Mouse (Mus musculus): ENCODE results near the gene Dnaaf2.
"Not testable (repeated sequence)": the region's sequence is repeated elsewhere in the genome, so short reads cannot be mapped to it uniquely, and the experiment has no call there.

The Dnaaf2 gene

GRCm38 (mm10) chr12:69164904-69165303 is 33.3 kb downstream of the Dnaaf2 start:
- no peak for ATAC-seq (ENCODE audit: low TSS enrichment)

DNA sequence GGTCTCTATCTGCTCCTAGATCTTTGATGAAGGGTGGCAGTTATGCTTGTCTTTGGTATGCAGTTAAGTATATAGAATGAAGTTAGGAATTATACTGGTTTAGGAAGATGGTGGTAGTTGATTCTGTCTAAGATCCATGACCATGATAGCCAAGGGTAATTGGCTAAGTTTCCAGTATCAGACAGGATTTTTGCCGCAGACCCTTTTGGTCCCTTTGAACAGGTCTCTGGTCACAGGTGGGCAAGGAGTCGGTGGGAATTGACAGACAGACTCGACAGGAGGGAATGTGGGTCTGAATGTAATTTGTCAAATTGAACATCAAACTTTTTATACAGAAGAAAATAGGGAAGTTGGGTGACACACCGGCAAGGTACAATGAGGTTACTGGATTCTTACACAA is 34.6 kb downstream of the Dnaaf2 start:
- ATAC-seq (ENCODE audit: low TSS enrichment): not testable (repeated sequence)

DNA sequence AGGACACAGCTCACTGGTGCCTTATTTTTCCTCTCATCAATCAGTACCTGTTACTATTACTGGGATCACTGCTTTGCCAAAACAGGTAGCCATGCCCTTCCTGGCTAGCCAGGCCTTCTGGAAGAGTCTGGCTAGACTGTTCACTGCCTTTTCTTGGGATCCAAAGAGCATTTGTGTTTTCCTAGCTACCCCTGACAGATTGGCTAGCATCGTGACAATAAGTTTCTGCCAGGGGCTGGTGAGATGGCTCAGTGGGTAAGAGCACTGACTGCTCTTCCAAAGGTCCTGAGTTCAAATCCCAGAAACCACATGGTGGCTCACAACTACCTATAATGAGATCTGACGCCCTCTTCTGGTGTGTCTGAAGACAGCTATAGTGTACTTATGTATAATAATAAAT is 37.6 kb downstream of the Dnaaf2 start:
- not testable (repeated sequence) for ATAC-seq (ENCODE audit: low TSS enrichment)

GRCm38 (mm10) chr12:69159578-69159940 is 38.7 kb downstream of the Dnaaf2 start:
- peak; percentile 8; the same call in 1 of the 2 replicates for ATAC-seq (ENCODE audit: low TSS enrichment)

DNA sequence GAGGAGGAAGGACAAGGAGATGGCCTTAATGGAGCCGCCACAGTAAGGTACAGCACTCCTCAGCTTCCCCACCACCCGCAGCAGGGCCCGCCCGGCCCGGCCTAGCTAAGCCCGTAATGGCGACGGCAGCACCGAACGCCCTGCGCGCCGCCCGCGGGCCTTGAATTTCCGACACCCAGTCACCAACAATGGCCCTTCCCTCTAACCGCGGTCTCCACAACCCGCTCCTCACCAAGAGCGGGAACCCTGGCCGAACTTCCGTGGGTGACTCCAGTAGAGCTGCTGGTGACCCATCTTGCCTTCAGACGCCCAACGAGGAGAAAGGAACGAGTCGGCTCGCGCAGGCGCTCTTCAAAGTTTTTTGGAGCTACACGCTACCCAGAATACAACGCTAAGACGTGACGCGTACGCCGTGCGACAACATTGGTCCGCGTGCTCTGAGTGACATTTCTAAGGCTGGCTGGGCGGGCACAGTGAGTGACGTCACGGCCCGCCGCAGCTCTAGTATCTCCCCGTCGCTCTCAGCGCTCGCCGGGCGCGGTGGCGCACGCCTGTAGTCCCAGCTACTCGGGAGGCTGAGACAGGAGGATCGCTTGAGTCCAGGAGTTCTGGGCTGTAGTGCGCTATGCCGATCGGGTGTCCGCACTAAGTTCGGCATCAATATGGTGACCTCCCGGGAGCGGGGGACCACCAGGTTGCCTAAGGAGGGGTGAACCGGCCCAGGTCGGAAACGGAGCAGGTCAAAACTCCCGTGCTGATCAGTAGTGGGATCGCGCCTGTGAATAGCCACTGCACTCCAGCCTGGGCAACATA is 39.3 kb downstream of the Dnaaf2 start, which contains the start of gene Rps29:
Gene Rps29 (minus strand): TSS at position 422 of the 813 bp plus-strand sequence.
- ATAC-seq (ENCODE audit: low TSS enrichment): peak; percentile 97

- ATAC-seq (ENCODE audit: low TSS enrichment): 0 out of 2 replicates have a peak, but pooled peaks have one; percentile 0
Observed at GRCm38 (mm10) chr12:69158366-69158764, 39.9 kb downstream of the Dnaaf2 start.

DNA sequence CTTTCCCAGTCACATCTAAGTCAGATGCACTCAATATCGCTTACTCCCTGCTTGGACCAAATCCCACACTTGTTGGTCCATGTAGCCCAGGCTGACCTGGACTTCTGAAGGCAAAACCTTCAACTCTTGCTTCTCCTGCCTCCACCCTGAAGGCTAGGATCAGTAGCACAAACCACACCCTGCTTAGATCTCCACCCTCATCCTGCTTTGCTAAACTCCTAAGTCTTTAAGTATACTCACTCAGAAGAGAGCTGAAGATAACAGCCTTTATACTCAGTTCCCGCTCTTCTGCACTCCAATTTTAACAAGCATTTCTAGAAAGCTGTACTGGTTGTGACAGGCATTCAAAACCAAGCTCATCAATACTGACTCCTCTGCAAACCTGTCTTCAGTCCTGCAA is 41.1 kb downstream of the Dnaaf2 start:
- ATAC-seq (ENCODE audit: low TSS enrichment): no peak

GRCm38 (mm10) chr12:69156436-69156835 is 41.8 kb downstream of the Dnaaf2 start:
- no peak for ATAC-seq (ENCODE audit: low TSS enrichment)

DNA sequence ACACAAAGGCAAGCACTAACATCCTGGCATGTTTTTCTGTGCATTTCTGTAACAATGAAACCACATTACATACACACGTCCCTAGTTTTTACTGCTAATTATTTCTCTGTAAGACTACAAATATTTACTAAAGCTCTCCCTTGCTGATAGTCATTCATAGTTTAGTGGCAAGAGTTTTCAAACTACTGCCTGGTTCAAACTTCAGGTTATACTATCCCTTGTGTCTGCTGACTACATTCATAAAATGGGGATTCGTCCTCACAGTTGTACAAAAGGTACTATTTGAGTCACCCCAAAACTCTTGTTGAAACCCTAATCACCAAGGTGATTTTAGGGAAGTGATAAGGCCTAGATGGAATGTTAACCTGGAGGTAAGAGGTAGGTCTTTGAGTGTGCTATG is 42.3 kb downstream of the Dnaaf2 start:
- ATAC-seq (ENCODE audit: low TSS enrichment): no peak

DNA sequence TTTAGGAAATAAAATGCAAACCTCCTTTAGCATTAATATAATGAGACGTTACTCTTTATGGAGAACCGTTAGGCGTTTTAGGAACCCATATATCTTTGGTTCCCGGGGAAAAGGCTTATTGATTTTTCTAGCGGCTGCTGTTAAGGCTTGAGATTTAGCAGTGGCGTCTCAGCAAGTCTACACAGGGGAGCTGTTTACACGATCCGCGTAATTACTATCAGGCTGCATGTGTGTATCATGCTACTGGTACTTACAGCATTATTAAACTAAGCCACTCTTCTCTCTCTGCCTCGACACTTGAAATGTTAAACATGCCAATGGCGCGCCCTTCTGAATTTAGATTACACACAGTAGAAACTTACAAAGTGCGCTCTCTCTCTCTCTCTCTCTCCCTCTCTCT is 48.2 kb downstream of the Dnaaf2 start:
- no peak for ATAC-seq (ENCODE audit: low TSS enrichment)

DNA sequence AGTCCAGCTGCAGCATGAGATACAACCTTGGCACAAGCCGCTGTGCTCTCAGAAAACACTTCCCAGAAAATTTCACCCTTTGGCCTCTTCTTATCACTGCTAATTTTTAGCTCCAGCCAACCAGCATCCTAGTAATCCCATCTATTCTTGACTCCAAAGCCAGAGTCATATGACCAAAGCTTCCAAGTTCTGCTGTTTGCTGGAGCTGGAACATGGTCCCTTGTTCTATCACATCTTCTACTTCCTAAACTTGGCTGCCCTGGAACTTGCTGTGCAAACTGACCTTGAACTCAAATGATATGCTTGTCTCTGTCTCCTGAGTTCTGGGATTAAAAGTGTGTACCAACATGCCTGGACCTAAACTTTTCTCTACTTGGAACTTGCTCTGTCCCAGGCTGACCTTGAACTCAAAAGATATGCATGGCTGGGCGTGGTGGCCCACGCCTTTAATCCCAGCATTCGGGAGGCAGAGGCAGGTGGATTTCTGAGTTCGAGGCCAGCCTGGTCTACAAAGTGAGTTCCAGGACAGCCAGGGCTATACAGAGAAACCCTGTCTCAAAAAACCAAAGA is 51.0 kb downstream of the Dnaaf2 start:
- no peak for ATAC-seq (ENCODE audit: low TSS enrichment)

DNA sequence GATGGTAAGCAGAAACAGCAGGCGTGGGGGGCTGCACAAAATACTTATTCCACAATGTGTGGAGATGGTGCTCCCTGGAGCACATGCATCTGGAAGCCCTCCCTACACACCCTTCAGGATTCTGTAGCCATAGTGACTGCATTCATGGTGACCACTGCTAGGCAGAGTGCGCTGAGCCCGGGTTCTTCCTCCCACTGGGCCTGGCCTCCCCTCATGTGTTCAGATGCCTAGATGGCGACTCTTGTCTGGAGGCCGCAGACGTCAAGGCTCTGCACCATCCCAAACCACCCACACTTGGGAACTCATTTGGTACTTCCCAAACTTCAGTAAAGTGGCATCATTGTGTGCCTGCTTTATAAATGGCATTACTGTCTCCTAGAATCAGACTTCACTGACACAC is 54.8 kb downstream of the Dnaaf2 start:
- ATAC-seq (ENCODE audit: low TSS enrichment): no peak

GRCm38 (mm10) chr12:69139841-69140240 is 58.4 kb downstream of the Dnaaf2 start:
- ATAC-seq (ENCODE audit: low TSS enrichment): no peak

GRCm38 (mm10) chr12:69139201-69139600 is 59.0 kb downstream of the Dnaaf2 start:
- ATAC-seq (ENCODE audit: low TSS enrichment): no peak

All from frontal cortex, adult (tissue).